Mouse (Mus musculus): ENCODE data around the gene Zzef1. TPM values are rescaled to one million over a fixed set of nuclear protein-coding genes. Genes with fewer than 3 reads are reported as not detected.

The Zzef1 gene
- polyA plus RNA-seq, 1 experiment from 2014 or later: 7.2 TPM

GRCm38 (mm10) chr11:72974995-72975503 is 179.0 kb downstream of the Zzef1 start:
- Histone ChIP-seq H3K9ac (ENCODE audit: low read length) (no peak overlapping the region), H3K4me1 (ENCODE audit: control insufficient read depth, insufficient read depth, low read length) (no peaks in the 10 kb centered on the region), H3K36me3 (ENCODE audit: control insufficient read depth, insufficient read depth, low read length) (no peaks in the 10 kb centered on the region), H3K4me2 (ENCODE audit: low read depth, severe bottlenecking) (no peak overlapping the region), H3K27me3 (ENCODE audit: control insufficient read depth, insufficient read depth, low read length) (no peaks in the 10 kb centered on the region), H3K4me3 (ENCODE audit: low read depth, low read length) (no peak overlapping the region), H3K9me3 (ENCODE audit: control insufficient read depth, low read length) (no peaks in the 10 kb centered on the region), H3K27ac (replicated peaks; ENCODE audit: low read depth, low read length) (no peak overlapping the region)
- WGBS: 85% methylated on average over 13 of the region's 13 CpGs
- DNase-seq (ENCODE audit: low spot score): no peak
- no peak for ATAC-seq (ENCODE audit: insufficient number of reproducible peaks, low FRiP score, low TSS enrichment, low read depth)

Small RNA genes lying within 50 kb of the gene (microRNA-seq; reads per million reads assigned to microRNA genes)
- not detected for gene Gm44467

Other genes starting within 250 kb of the Zzef1 start
- gene Spns3, start 245.7 kb upstream of the Zzef1 start, polyA plus RNA-seq (2014; fragmentation: Nextera tagmentation; extraction: Ambion mirVana): 0.07 TPM in 1 of 2 replicates, not detected in the other
- gene Ube2g1, start 188.9 kb upstream of the Zzef1 start, polyA plus RNA-seq (2014; fragmentation: Nextera tagmentation; extraction: Ambion mirVana): 94.7 and 96.3 TPM in 2 replicates
- 26.9 and 32.0 TPM in 2 replicates for gene Ankfy1, start 106.2 kb upstream of the Zzef1 start, polyA plus RNA-seq (2014; fragmentation: Nextera tagmentation; extraction: Ambion mirVana)
- gene Cyb5d2, start 84 bp upstream of the Zzef1 start, polyA plus RNA-seq (2014; fragmentation: Nextera tagmentation; extraction: Ambion mirVana): 3.7 and 5.1 TPM in 2 replicates
- 0.67 and 0.97 TPM in 2 replicates for gene Atp2a3, start 164.9 kb downstream of the Zzef1 start, polyA plus RNA-seq (2014; fragmentation: Nextera tagmentation; extraction: Ambion mirVana)
- 1.3 and 2.0 TPM in 2 replicates for gene P2rx1, start 202.9 kb downstream of the Zzef1 start, polyA plus RNA-seq (2014; fragmentation: Nextera tagmentation; extraction: Ambion mirVana)
- 2.7 and 3.0 TPM in 2 replicates for gene Camkk1, start 222.8 kb downstream of the Zzef1 start, polyA plus RNA-seq (2014; fragmentation: Nextera tagmentation; extraction: Ambion mirVana)

Data from limb, embryonic 11.5 days (tissue).